Mouse (Mus musculus) ES-Bruce4 (cell line): Measurements from ENCODE around the gene Nmur1.

Experiments
- CTCF ChIP-seq: IDR thresholded peaks from one replicate; pipeline ENCODE4 v1.8.1; 2011; ENCODE audit warnings: low read depth, low read length
- EP300 ChIP-seq: IDR thresholded peaks from 2 replicates; pipeline ENCODE4 v1.6.1; 2011; ENCODE audit warnings: low read depth, low read length; ENCODE audit not compliant: insufficient read depth
- POLR2A ChIP-seq: IDR thresholded peaks from one replicate; pipeline ENCODE4 v1.8.1; 2011; ENCODE audit warnings: low read length; ENCODE audit not compliant: insufficient read depth

GRCm38 (mm10) chr1:86416321-86416720 is 9.7 kb downstream of the Nmur1 start:
- no peak for TF ChIP-seq CTCF
- TF ChIP-seq EP300, result no peak
- TF ChIP-seq POLR2A, result no peak
